Mouse (Mus musculus) liver, embryonic 14.5 days (tissue): ENCODE results near the gene Akap8l. TPM values are rescaled to one million over a fixed set of nuclear protein-coding genes. Genes with fewer than 3 reads are reported as not detected.

Experiments used
- ATAC-seq: fragments of 200-750 bp; cut with Nextera tagmentation; 2 replicates; pipeline ENCODE4 v1.8.0; 2017; ENCODE audit warnings: moderate number of reproducible peaks, mild to moderate bottlenecking, moderate library complexity; ENCODE audit not compliant: insufficient read depth
- DNase-seq, 3 experiments: peaks; one replicate each; pipeline ENCODE4 v3.0.0-alpha.2; 2012 to 2013; ENCODE audit warnings: low read depth in 3 of 3, low spot score in 3 of 3
- H3K27ac ChIP-seq: fragments of 300-500 bp; sonication (generic); 2 replicates; pipeline ENCODE4 v1.5.1; 2014; ENCODE audit warnings: moderate library complexity, mild to moderate bottlenecking, control low read depth, inconsistent platforms
- H3K27me3 ChIP-seq: fragments of 300-500 bp; sonication (generic); 2 replicates; pipeline ENCODE4 v1.6.1; 2014; ENCODE audit warnings: mild to moderate bottlenecking, low read length, moderate library complexity; ENCODE audit not compliant: control insufficient read depth, insufficient read depth
- H3K36me3 ChIP-seq: fragments of 300-500 bp; sonication (generic); replicated peaks from 2 replicates; pipeline ENCODE4 v1.6.1; 2014; ENCODE audit warnings: low read depth; ENCODE audit not compliant: control insufficient read depth, insufficient read depth
- H3K4me1 ChIP-seq, 2 experiments: fragments of 200-500 bp in 1 of 2; fragments of 300-500 bp in 1 of 2; sonication (generic) in 1 of 2; replicated peaks; 2 replicates each; pipeline ENCODE4 v1.6.1; 2012 to 2014; ENCODE audit warnings: antibody characterized with exemption in 1 of 2, inconsistent platforms in 1 of 2, low read length in 1 of 2; ENCODE audit not compliant: control insufficient read depth in 2 of 2, insufficient read depth in 2 of 2
- H3K4me2 ChIP-seq: fragments of 300-500 bp; sonication (generic); 2 replicates; pipeline ENCODE4 v1.6.1; 2014; ENCODE audit warnings: low read depth, mild to moderate bottlenecking, control low read depth, moderate library complexity
- H3K4me3 ChIP-seq, 2 experiments: fragments of 200-500 bp in 1 of 2; fragments of 300-500 bp in 1 of 2; sonication (generic) in 1 of 2; 2 replicates each; pipeline ENCODE4 v1.5.1; 2012 to 2014; ENCODE audit warnings: low read depth in 2 of 2, low read length in 2 of 2, mild to moderate bottlenecking in 2 of 2, control low read depth in 1 of 2, inconsistent platforms in 1 of 2, moderate library complexity in 1 of 2; ENCODE audit not compliant: insufficient read depth in 1 of 2
- H3K9ac ChIP-seq: fragments of 300-500 bp; sonication (generic); replicated peaks from 2 replicates; pipeline ENCODE4 v1.6.1; 2014; ENCODE audit warnings: mild to moderate bottlenecking, control low read depth, moderate library complexity
- H3K9me3 ChIP-seq: fragments of 300-500 bp; sonication (generic); 2 replicates; pipeline ENCODE4 v1.6.1; 2016; ENCODE audit warnings: low read length, mixed read lengths; ENCODE audit not compliant: control insufficient read depth
- CTCF ChIP-seq: IDR thresholded peaks from 2 replicates; pipeline ENCODE4 v1.5.1; 2016; ENCODE audit warnings: antibody characterized with exemption, low read depth, control low read depth
- EP300 ChIP-seq: IDR thresholded peaks from 2 replicates; pipeline ENCODE4 v1.6.1; 2016; ENCODE audit warnings: antibody characterized with exemption, low read depth
- WGBS: fragments of 180-500 bp; shearing (Covaris S2); extraction: QIAGEN DNeasy Blood & Tissue Kit; methylation state at CpG from one replicate; pipeline ENCODE4 v1.1.7; 2014; ENCODE audit not compliant: insufficient replicate concordance; 5-methylcytosine and 5-hydroxymethylcytosine counted together
- polyA plus RNA-seq, 2 experiments: library from polyadenylated mRNA; depleted of rRNA in 1 of 2; stranded (reverse) in 1 of 2; unstranded in 1 of 2; fragments of >200 nt; fragmentation: Nextera tagmentation in 1 of 2; extraction: Ambion mirVana in 1 of 2; gene quantifications; 2 replicates each; pipeline versions ENCODE4 v1.2.1 to v1.2.3; 2012 to 2014

The Akap8l gene
- polyA plus RNA-seq, 2 experiments, result 18.9 to 35.4 TPM

DNA sequence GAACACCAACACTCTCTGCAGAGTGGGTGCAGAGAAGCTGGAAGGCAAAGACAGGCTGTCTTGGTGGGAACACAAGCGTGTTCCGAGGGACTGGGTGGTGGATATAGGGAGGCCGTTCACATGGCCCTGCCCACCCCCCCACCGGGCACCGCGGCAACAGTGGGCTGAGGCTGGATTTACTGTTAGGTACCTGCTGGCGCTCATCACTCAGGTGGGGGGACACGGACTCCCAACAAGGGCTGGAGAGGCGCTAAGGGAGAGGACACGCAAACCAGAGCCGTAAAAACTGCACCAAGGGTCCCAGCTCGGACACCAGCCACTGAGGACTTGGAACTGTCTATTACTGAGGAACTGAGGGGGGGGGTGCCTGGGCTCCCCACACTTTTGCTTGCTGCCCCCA is 15.5 kb downstream of the Akap8l start:
- H3K4me2 ChIP-seq, result no peak overlapping the region
- peaks cover 64% of the 10 kb centered on the region for H3K36me3 ChIP-seq
- no peaks in the 10 kb centered on the region for H3K4me1 ChIP-seq
- DNase-seq, result no peak
- H3K9ac ChIP-seq, result no peak overlapping the region
- H3K9me3 ChIP-seq, result no peaks in the 10 kb centered on the region
- no peak for TF ChIP-seq CTCF
- no peak for TF ChIP-seq EP300
- no peak overlapping the region for H3K27ac ChIP-seq
- H3K27me3 ChIP-seq, result no peaks in the 10 kb centered on the region
- WGBS, result 88% methylated on average over 12 of the region's 12 CpGs
- no peak overlapping the region for H3K4me3 ChIP-seq
- no peak for ATAC-seq

DNA sequence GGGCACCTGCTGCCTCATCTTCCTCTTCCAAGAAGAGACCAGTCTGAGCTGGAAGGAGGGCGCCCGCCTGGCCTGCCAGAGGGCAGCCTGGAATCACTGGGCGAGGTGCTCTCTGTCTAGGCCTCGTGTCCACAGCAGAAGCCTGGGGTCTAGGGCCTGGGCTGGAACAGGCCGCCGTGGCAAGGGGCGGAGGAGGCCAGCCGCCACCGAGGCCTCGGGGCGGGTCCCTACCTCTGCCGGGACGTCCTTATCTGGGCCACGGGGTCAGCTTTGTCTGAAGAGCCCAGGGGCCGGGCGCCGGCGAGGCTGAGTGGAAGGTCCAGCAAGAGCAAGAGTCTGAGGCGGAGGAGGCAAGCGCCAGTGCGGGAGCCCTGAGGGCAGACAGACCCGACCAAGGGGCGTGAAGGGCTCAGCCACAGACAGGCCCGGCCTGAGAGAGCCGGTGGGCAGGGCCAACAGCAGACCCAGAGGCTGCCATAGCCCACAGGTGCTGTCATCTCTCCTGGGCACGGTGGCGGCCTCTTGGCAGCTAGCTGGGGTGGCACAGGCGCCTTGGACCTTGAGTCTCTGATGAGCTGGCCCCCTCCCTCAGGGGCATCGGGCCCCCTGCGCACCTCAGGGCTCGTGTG is 16.6 kb downstream of the Akap8l start:
- H3K4me3 ChIP-seq, result no peak overlapping the region
- DNase-seq (no peak), ATAC-seq (0 out of 2 replicates have a peak, but pooled peaks have one; percentile 26)
- no peaks in the 10 kb centered on the region for H3K9me3 ChIP-seq
- H3K36me3 ChIP-seq, result peaks cover 61% of the 10 kb centered on the region
- H3K27me3 ChIP-seq, result no peaks in the 10 kb centered on the region
- 73% methylated on average over 31 of the region's 31 CpGs for WGBS
- no peak for TF ChIP-seq EP300
- TF ChIP-seq CTCF, result no peak
- H3K4me2 ChIP-seq, result no peak overlapping the region
- no peaks in the 10 kb centered on the region for H3K4me1 ChIP-seq
- H3K9ac ChIP-seq, result no peak overlapping the region
- H3K27ac ChIP-seq, result no peak overlapping the region

DNA sequence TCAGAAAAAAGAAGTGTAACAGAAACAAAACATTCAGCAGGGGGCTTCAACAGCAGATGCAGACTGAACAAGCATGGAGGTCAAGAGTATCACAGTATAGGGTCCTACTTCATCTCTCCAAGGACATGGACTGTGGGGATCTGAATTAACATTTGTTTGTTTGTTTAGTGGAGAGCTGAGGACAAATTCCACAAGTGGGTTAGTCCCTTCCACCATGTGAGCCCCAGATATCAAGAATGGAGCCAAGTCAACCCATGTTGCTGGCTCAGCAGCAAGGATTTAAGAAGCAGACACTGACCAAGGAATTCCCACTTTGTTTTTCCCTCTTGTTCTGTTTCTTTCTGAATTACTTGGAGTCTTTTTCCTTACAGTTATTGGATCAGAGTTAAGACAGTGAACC is 22.9 kb downstream of the Akap8l start:
- Histone ChIP-seq H3K4me1 (peaks cover 0 to 3% of the 10 kb centered on the region in 2 experiments; a peak in 2 of 4 replicates), H3K9me3 (no peaks in the 10 kb centered on the region), H3K9ac (no peak overlapping the region), H3K27ac (no peak overlapping the region), H3K27me3 (no peaks in the 10 kb centered on the region), H3K36me3 (peaks cover 28% of the 10 kb centered on the region), H3K4me3 (no peak overlapping the region), H3K4me2 (no peak overlapping the region)
- DNase-seq (no peak), ATAC-seq (no peak)
- TF ChIP-seq CTCF (no peak), EP300 (no peak)

DNA sequence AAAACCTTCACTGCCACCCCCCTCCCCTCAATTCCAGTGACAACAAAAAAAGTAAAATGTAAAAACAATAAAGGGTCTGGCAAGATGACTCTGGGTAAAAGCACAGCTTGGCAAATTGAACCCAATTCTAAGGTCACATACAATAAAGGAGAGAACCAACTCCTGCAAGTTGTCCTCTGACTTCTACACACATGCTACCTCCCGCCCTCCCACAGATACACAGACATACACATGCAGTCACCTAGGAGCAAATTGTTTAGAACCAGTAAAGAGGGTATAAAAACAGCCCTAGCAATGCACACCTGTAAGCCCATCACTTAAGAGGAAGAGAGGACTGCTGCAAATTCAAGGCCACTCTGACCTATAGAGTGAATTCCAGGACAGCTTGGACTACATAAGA is 27.6 kb downstream of the Akap8l start:
- no peaks in the 10 kb centered on the region for H3K27me3 ChIP-seq

DNA sequence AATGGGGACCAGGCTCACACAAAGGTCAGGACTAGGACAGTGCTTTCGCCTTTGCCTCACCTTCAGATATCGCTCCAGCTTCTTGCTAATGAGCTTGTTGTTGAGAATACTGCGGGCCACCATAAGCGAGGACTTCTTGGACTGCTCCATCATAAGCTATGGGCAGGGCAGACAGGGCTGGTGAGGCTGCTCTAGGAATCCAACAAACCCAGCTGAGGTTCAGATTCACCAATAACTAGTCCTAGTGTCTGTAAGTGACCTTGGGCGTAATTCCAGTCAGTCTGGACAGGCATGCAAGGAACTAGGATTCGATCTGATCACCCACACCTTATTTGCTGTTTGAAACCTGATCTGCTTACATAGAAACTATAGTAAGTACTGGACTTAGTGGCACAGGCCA is 28.6 kb downstream of the Akap8l start:
- no peak for ATAC-seq
- H3K27ac ChIP-seq, result peak overlapping the region; percentile 79
- no peak for TF ChIP-seq EP300
- TF ChIP-seq CTCF, result no peak
- H3K4me3 ChIP-seq, result peak overlapping the region; percentile 76 to 77
- H3K27me3 ChIP-seq, result no peaks in the 10 kb centered on the region
- peaks cover 7 to 10% of the 10 kb centered on the region in 2 experiments for H3K4me1 ChIP-seq
- H3K4me2 ChIP-seq, result peak overlapping the region; percentile 86
- H3K9ac ChIP-seq, result peak overlapping the region; percentile 62
- 27% methylated on average over 6 of the region's 6 CpGs for WGBS
- H3K9me3 ChIP-seq, result no peaks in the 10 kb centered on the region
- DNase-seq, result no peak
- H3K36me3 ChIP-seq, result peaks cover 27% of the 10 kb centered on the region

More for the DNA sequence above, 27.6 kb downstream of the Akap8l start:
- ATAC-seq, result no peak
- Histone ChIP-seq H3K9me3 (no peaks in the 10 kb centered on the region), H3K4me3 (no peak overlapping the region), H3K36me3 (peaks cover 17% of the 10 kb centered on the region), H3K4me2 (peak overlapping the region; percentile 86), H3K4me1 (peaks cover 7 to 10% of the 10 kb centered on the region in 2 experiments), H3K27ac (no peak overlapping the region), H3K9ac (no peak overlapping the region)
- WGBS, result 83% methylated on average over 1 of the region's 1 CpGs
- no peak for TF ChIP-seq EP300
- TF ChIP-seq CTCF, result no peak
- DNase-seq, result no peak
